Mouse (Mus musculus): ENCODE data around the gene Pfn5.
"Not testable (repeated sequence)": the region's sequence is repeated elsewhere in the genome, so short reads cannot be mapped to it uniquely, and the experiment has no call there.

The Pfn5 gene

DNA sequence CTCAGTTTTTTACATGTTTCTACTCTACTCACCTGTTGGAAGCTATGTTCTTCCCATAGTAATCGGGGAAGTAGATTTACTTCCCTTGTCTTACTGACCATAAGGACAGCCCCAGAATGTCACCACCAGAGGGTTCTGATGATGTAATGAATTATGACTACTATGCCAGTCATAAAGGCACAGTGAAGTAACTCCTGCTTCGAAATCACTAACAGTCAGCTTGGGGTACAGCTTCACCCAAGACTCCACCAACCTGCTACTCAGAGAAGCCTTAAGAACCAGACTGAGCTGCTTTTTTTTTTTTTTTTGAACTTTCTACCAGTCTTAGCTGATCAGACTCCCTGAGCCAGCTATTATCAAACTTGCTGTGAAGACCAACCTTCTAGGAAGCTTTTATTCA, at the start of gene Pfn5, which contains the start of gene Asb12:
TSS of gene Pfn5 (plus strand) at position 218 of the 400 bp plus-strand sequence.
TSS of gene Asb12 (minus strand) at position 101 of the 400 bp plus-strand sequence.
- DNase-seq: no peak

DNA sequence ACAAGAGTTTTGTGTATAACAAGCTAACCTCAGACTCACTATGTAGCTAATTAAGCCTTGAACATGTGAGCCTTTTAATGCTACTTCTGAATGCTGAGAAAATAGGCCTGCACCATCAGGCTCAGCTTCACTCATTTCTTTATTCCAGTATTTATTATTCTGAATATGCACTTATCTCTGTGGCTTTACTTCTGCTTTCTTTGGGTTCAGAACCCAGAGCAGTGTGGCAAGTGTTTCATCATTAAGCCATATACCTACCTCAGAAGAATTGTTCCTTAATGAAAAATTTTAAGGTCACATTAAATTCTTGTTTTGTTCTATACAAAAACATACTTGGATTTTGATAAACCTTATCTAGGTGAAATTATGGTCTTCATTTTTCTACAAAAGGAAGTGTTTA, 34.0 kb upstream of the Pfn5 start:
- no peak for DNase-seq

DNA sequence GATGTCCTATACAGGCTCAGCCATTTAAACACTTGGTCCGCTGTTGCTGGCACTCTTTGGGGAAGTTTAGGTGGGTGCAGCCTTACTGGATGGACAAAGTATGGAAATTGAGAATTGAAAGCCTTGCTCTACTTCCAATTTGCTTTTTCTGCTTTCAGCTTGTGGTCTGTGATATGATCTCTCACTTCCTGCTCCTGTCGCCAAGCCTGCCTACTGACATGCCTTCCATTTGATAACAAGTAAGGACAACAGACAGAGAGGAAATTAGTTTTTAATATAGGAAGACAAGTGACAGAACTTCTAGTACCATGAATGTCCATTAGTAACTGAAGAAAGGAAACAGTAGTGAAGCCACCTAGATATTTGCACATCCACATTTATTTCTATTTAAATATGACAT, 32.7 kb upstream of the Pfn5 start:
- no peak for DNase-seq

DNA sequence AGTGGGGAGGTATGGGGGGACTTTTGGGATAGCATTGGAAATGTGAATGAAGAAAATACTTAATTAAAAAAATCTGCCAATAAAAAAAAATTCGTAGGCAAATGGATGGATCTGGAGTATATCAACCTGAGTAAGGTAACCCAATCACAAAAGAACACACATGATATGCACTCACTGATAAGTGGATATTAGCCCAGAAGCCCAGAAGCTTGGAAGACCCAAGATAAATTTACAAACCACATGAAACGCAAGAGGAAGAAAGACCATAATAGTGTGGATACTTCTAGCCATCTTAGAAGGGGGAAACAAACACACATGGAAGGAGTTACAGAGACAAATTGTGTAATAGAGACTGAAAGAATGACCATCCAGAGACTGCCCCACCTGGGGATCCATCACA, 22.4 kb upstream of the Pfn5 start:
- not testable (repeated sequence) for DNase-seq

DNA sequence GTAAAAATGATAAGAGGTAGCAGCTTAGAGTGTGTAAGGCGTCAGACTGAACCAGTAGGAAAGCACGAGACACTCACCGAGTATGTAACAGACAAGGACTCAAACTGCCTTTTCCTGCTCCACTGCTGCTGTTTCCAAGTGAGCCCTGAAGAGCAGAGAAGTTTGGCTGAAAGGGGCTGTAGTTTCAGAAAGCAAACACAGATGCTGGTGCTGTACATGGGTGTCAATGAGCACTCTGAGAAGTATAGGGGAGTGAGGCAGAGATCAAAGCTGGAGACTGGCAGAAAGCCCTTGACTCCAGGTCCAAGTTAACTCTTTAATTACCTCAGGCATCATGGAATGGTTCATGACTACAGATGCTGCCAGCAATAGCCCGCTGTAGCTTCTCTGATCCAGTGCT, 3.6 kb upstream of the Pfn5 start:
- DNase-seq: no peak

DNA sequence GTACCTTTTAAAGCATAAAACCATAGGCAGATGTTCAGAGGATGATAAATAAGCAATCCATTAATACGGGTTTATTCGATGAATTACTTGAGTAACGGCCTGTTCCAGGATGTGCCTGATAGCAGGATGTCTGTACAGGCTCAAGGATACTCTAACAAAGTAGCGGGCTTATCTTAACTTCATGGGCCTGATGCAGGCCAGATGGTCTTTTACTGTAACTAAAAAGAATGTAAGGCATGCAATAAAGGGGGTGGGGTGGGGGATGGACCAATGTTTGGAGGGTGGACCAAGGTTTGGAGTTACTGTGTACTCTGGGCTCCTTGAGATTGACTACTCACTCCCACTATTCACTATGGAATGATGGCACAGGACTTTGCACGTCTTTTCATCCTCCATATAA, 42.7 kb downstream of the Pfn5 start:
- DNase-seq: no peak
